ENCODE assay signal across 17 mouse cellular contexts in genomic region chr15:86150593-86150992, GRCm38 (mm10).
"Had no signal": no experiment of that assay in that cellular context is flagged by ENCODE, and none has a peak within 500 bp of the region (broad histone marks: within the 10 kb centered on the region; RNA-seq: fewer than 3 reads in every experiment).

No protein-coding gene starts in this region.

- DNase-seq: kidney, adult 9 months; kidney, postnatal 14 days; kidney, postnatal 4 days; left cerebral cortex, postnatal 4 days; liver, embryonic 13.5 days; lung, adult 2 months; lung, postnatal 14 days; lung, postnatal 4 days; midbrain, embryonic 14.5 days; right cerebral cortex, adult 18-20 months; right cerebral cortex, postnatal 14 days; right cerebral cortex, postnatal 4 days; thymus, postnatal 25 days had no signal

- H3K27me3 ChIP-seq: limb, embryonic 13.5 days; liver, embryonic 13.5 days; neural tube, embryonic 12.5 days; neural tube, embryonic 15.5 days had no signal

- H3K9me3 ChIP-seq: limb, embryonic 13.5 days; liver, embryonic 13.5 days; neural tube, embryonic 12.5 days; neural tube, embryonic 15.5 days had no signal

- H3K4me2 ChIP-seq: limb, embryonic 13.5 days; liver, embryonic 13.5 days; midbrain, embryonic 11.5 days; neural tube, embryonic 12.5 days; neural tube, embryonic 15.5 days had no signal

- H3K4me1 ChIP-seq: limb, embryonic 13.5 days; liver, embryonic 13.5 days; neural tube, embryonic 12.5 days; neural tube, embryonic 15.5 days had no signal

- H3K27ac ChIP-seq: limb, embryonic 13.5 days; liver, embryonic 13.5 days; neural tube, embryonic 12.5 days; neural tube, embryonic 15.5 days had no signal

- H3K4me3 ChIP-seq: limb, embryonic 13.5 days; liver, embryonic 13.5 days; neural tube, embryonic 12.5 days; neural tube, embryonic 15.5 days had no signal

- H3K9ac ChIP-seq: limb, embryonic 13.5 days; liver, embryonic 13.5 days; neural tube, embryonic 12.5 days; neural tube, embryonic 15.5 days had no signal
